Mouse (Mus musculus): ENCODE measurements at regions not wholly inside any gene's neighbourhood (a gene's known extent, or its start where the extent isn't known, plus 50 kb on each side); places are given as distances from the start of the nearest gene placed in this dataset.

- Histone ChIP-seq H3K27me3 (replicated peaks) (no peaks in the 10 kb centered on the region), H3K4me2 (ENCODE audit: insufficient read depth, low read depth, poor library complexity, severe bottlenecking) (no peak overlapping the region), H3K9ac (ENCODE audit: insufficient read depth, low read depth) (no peak overlapping the region), H3K4me3 (replicated peaks in 1 of 3; ENCODE audit: low read depth in 2 of 3, low read length in 2 of 3, poor library complexity in 1 of 3) (no peak overlapping the region), H3K79me2 (replicated peaks; ENCODE audit: control insufficient read depth, extremely low read depth, insufficient read depth, poor library complexity, severe bottlenecking) (no peaks in the 10 kb centered on the region), H3K36me3 (replicated peaks in 1 of 2; ENCODE audit: control insufficient read depth in 1 of 2, insufficient read depth in 1 of 2, low read length in 1 of 2) (no peaks in the 10 kb centered on the region), H3K9me3 (replicated peaks; ENCODE audit: low read length) (no peaks in the 10 kb centered on the region), H3K4me1 (ENCODE audit: control insufficient read depth in 1 of 2, insufficient read depth in 2 of 2) (peaks cover 0 to 4% of the 10 kb centered on the region in 2 experiments; a peak in 1 of 4 replicates), H3K27ac (ENCODE audit: insufficient read depth, low read depth) (no peak overlapping the region)
- dilution Hi-C loops (cut with MboI; ENCODE audit: extremely low pct_ligation_motif_present, extremely low pct_unique_long_range_greater_than_20kb, low sequenced_read_pairs) (no loop called here), in situ Hi-C loops (cut with MboI; ENCODE audit: low pct_ligation_motif_present, low pct_unique_long_range_greater_than_20kb, low sequenced_read_pairs) (no loop called here)
- no peak for TF ChIP-seq MEF2A (IDR thresholded peaks at IDR 0.05; ENCODE audit: borderline replicate concordance, low read depth, low read length)
- TF ChIP-seq RAD21 (IDR thresholded peaks at IDR 0.05; ENCODE audit: low read depth, low read length) = no peak
- TF ChIP-seq HCFC1 (IDR thresholded peaks at IDR 0.05; ENCODE audit: low read depth, low read length) = no peak
- TF ChIP-seq BHLHE40 (IDR thresholded peaks at IDR 0.05; ENCODE audit: low read depth, low read length) = no peak
- no peak for TF ChIP-seq UBTF (IDR thresholded peaks at IDR 0.05; ENCODE audit: low read depth, low read length)
- TF ChIP-seq NELFE (IDR thresholded peaks at IDR 0.05; ENCODE audit: low read depth, low read length) = no peak
- TF ChIP-seq POLR2A (IDR thresholded peaks at IDR 0.05; ENCODE audit: low read depth, low read length) = no peak
- no peak for TF ChIP-seq JUND (conservative IDR thresholded peaks at IDR 0.05; ENCODE audit: low read depth, low read length)
- TF ChIP-seq POLR2AphosphoS2 (IDR thresholded peaks at IDR 0.05; ENCODE audit: low read depth, low read length) = no peak
- DNase-seq (ENCODE audit: extremely low read depth) = no peak
Measured at GRCm38 (mm10) chr17:15151695-15152094, 110.4 kb upstream of the Gm3448 start.

- in situ Hi-C loops (cut with MboI; ENCODE audit: low pct_ligation_motif_present, low pct_unique_long_range_greater_than_20kb, low sequenced_read_pairs) (no loop called here), dilution Hi-C loops (cut with MboI; ENCODE audit: extremely low pct_ligation_motif_present, extremely low pct_unique_long_range_greater_than_20kb, low sequenced_read_pairs) (no loop called here)
- Histone ChIP-seq H3K9me3 (replicated peaks; ENCODE audit: low read length) (no peaks in the 10 kb centered on the region), H3K27ac (ENCODE audit: insufficient read depth, low read depth) (no peak overlapping the region), H3K4me3 (replicated peaks in 1 of 3; ENCODE audit: low read depth in 2 of 3, low read length in 2 of 3, poor library complexity in 1 of 3) (no peak overlapping the region), H3K79me2 (replicated peaks; ENCODE audit: control insufficient read depth, extremely low read depth, insufficient read depth, poor library complexity, severe bottlenecking) (no peaks in the 10 kb centered on the region), H3K9ac (ENCODE audit: insufficient read depth, low read depth) (no peak overlapping the region), H3K27me3 (replicated peaks) (no peaks in the 10 kb centered on the region), H3K4me2 (ENCODE audit: insufficient read depth, low read depth, poor library complexity, severe bottlenecking) (0 out of 2 replicates have a peak overlapping the region, but pooled peaks have one; percentile 41), H3K36me3 (replicated peaks in 1 of 2; ENCODE audit: control insufficient read depth in 1 of 2, insufficient read depth in 1 of 2, low read length in 1 of 2) (no peaks in the 10 kb centered on the region), H3K4me1 (ENCODE audit: control insufficient read depth in 1 of 2, insufficient read depth in 2 of 2) (peaks cover 4 to 12% of the 10 kb centered on the region in 2 experiments; a peak in 3 of 4 replicates)
- no peak for DNase-seq (ENCODE audit: extremely low read depth)
- no peak for TF ChIP-seq CHD2 (IDR thresholded peaks at IDR 0.05; ENCODE audit: low read length)
- no peak for TF ChIP-seq RCOR1 (conservative IDR thresholded peaks at IDR 0.05; ENCODE audit: low read depth, low read length)
- no peak for TF ChIP-seq TBP (conservative IDR thresholded peaks at IDR 0.05; ENCODE audit: low read depth, low read length)
- no peak for TF ChIP-seq SIN3A (IDR thresholded peaks at IDR 0.05; ENCODE audit: low read length)
- no peak for TF ChIP-seq HCFC1 (IDR thresholded peaks at IDR 0.05; ENCODE audit: low read depth, low read length)
- TF ChIP-seq CHD1 (IDR thresholded peaks at IDR 0.05; ENCODE audit: low read depth, low read length) = no peak
- no peak for TF ChIP-seq CTCF (conservative IDR thresholded peaks at IDR 0.05 in 1 of 2, IDR thresholded peaks at IDR 0.05 in 1 of 2; ENCODE audit: low read depth in 2 of 2, low read length in 2 of 2)
Measured at GRCm38 (mm10) chr17:15146607-15147006, 105.3 kb upstream of the Gm3448 start.

Measured in CH12.LX (cell line).